Mouse (Mus musculus) liver, postnatal 0 days (tissue): ENCODE measurements around the gene Gcc1. TPM values are rescaled to one million over a fixed set of nuclear protein-coding genes. Genes with fewer than 3 reads are reported as not detected.

Experiments
- ATAC-seq: fragments of 200-750 bp; cut with Nextera tagmentation; 2 replicates; pipeline ENCODE4 v1.8.0; 2017; ENCODE audit warnings: mild to moderate bottlenecking, moderate library complexity
- DNase-seq: peaks from one replicate; pipeline ENCODE4 v3.0.0-alpha.2; 2016
- H3K27ac ChIP-seq: fragments of 300-500 bp; sonication (generic); 2 replicates; pipeline ENCODE4 v1.5.1; 2014; ENCODE audit warnings: antibody characterized with exemption, moderate library complexity, mild to moderate bottlenecking, low read depth
- H3K27me3 ChIP-seq: fragments of 300-500 bp; sonication (generic); 2 replicates; pipeline ENCODE4 v1.6.1; 2014; ENCODE audit warnings: low read length, control low read depth, mixed read lengths; ENCODE audit not compliant: insufficient read depth
- H3K36me3 ChIP-seq: fragments of 300-500 bp; sonication (generic); replicated peaks from 2 replicates; pipeline ENCODE4 v1.6.1; 2014; ENCODE audit warnings: mild to moderate bottlenecking, control low read depth, low read length, moderate library complexity, mixed read lengths; ENCODE audit not compliant: insufficient read depth
- H3K4me1 ChIP-seq: fragments of 300-500 bp; sonication (generic); 2 replicates; pipeline ENCODE4 v1.6.1; 2014; ENCODE audit warnings: antibody characterized with exemption, mild to moderate bottlenecking, control low read depth; ENCODE audit not compliant: insufficient read depth
- H3K4me2 ChIP-seq: fragments of 300-500 bp; sonication (generic); 2 replicates; pipeline ENCODE4 v1.6.1; 2014; ENCODE audit warnings: low read depth, mild to moderate bottlenecking, low read length, moderate library complexity, mixed read lengths
- H3K4me3 ChIP-seq: fragments of 300-500 bp; sonication (generic); 2 replicates; pipeline ENCODE4 v1.5.1; 2014; ENCODE audit warnings: low read depth, low read length
- H3K9ac ChIP-seq: fragments of 300-500 bp; sonication (generic); replicated peaks from 2 replicates; pipeline ENCODE4 v1.6.1; 2014; ENCODE audit warnings: mild to moderate bottlenecking, moderate library complexity
- H3K9me3 ChIP-seq: fragments of 300-500 bp; sonication (generic); 2 replicates; pipeline ENCODE4 v1.6.1; 2016; ENCODE audit warnings: mild to moderate bottlenecking, control low read depth, low read length, mixed read lengths
- CTCF ChIP-seq: sonication (generic); IDR thresholded peaks from 2 replicates; pipeline ENCODE4 v1.5.1; 2016; ENCODE audit warnings: antibody characterized with exemption, low read depth
- EP300 ChIP-seq: IDR thresholded peaks from 2 replicates; pipeline ENCODE4 v1.6.1; 2016; ENCODE audit warnings: antibody characterized with exemption, low read depth, mild to moderate bottlenecking
- WGBS: fragments of 180-500 bp; shearing (Covaris S2); extraction: QIAGEN DNeasy Blood & Tissue Kit; methylation state at CpG from one replicate; pipeline ENCODE4 v1.1.7; 2014; ENCODE audit not compliant: insufficient replicate concordance; 5-methylcytosine and 5-hydroxymethylcytosine counted together
- polyA plus RNA-seq: library from polyadenylated mRNA; unstranded; fragments of >200 nt; fragmentation: Nextera tagmentation; extraction: Ambion mirVana; gene quantifications from 2 replicates; pipeline ENCODE4 v1.2.1, GENCODE M21; 2015

Gcc1 gene
- polyA plus RNA-seq, 1 experiment from 2014 or later, result 2.9 TPM

- no peak for TF ChIP-seq EP300
- TF ChIP-seq CTCF, result no peak
- WGBS, result 67% methylated on average over 17 of the region's 17 CpGs
- no peaks in the 10 kb centered on the region for H3K9me3 ChIP-seq
- 0 out of 2 replicates have a peak overlapping the region, but pooled peaks have one; percentile 91 for H3K27ac ChIP-seq
- H3K4me2 ChIP-seq, result peak overlapping the region; percentile 93
- H3K4me1 ChIP-seq, result peaks cover 40% of the 10 kb centered on the region
- H3K36me3 ChIP-seq, result peaks cover 29% of the 10 kb centered on the region
- H3K27me3 ChIP-seq, result no peaks in the 10 kb centered on the region
- H3K4me3 ChIP-seq, result peak overlapping the region; percentile 73
- no peak for ATAC-seq
- DNase-seq, result no peak
- peak overlapping the region; percentile 81 for H3K9ac ChIP-seq
Measured at GRCm38 (mm10) chr6:28420361-28420760, 7.8 kb downstream of the Gcc1 start.

GRCm38 (mm10) chr6:28419673-28420072 is 8.5 kb downstream of the Gcc1 start:
- DNase-seq (no peak), ATAC-seq (no peak)
- H3K36me3 ChIP-seq, result peaks cover 32% of the 10 kb centered on the region
- H3K9me3 ChIP-seq, result no peaks in the 10 kb centered on the region
- H3K4me3 ChIP-seq, result 0 out of 2 replicates have a peak overlapping the region, but pooled peaks have one; percentile 73
- H3K4me2 ChIP-seq, result peak overlapping the region; percentile 93
- H3K27ac ChIP-seq, result no peak overlapping the region
- TF ChIP-seq CTCF, result no peak
- TF ChIP-seq EP300, result no peak
- H3K4me1 ChIP-seq, result peaks cover 34% of the 10 kb centered on the region
- no peaks in the 10 kb centered on the region for H3K27me3 ChIP-seq
- 45% methylated on average over 2 of the region's 2 CpGs for WGBS
- H3K9ac ChIP-seq, result 0 out of 2 replicates have a peak overlapping the region, but pooled peaks have one; percentile 17

- Histone ChIP-seq H3K4me3 (no peak overlapping the region), H3K36me3 (peaks cover 32% of the 10 kb centered on the region), H3K4me1 (peaks cover 33% of the 10 kb centered on the region), H3K27ac (no peak overlapping the region), H3K9me3 (no peaks in the 10 kb centered on the region), H3K4me2 (no peak overlapping the region), H3K27me3 (no peaks in the 10 kb centered on the region), H3K9ac (no peak overlapping the region)
- WGBS, result 71% methylated on average over 14 of the region's 14 CpGs
- no peak for TF ChIP-seq CTCF
- no peak for TF ChIP-seq EP300
- ATAC-seq (no peak), DNase-seq (peak; percentile 65)
Measured at GRCm38 (mm10) chr6:28418449-28418848, 9.7 kb downstream of the Gcc1 start.

- peaks cover 32% of the 10 kb centered on the region for H3K36me3 ChIP-seq
- H3K27me3 ChIP-seq, result no peaks in the 10 kb centered on the region
- no peak overlapping the region for H3K4me3 ChIP-seq
- ATAC-seq (no peak), DNase-seq (no peak)
- H3K9ac ChIP-seq, result no peak overlapping the region
- H3K9me3 ChIP-seq, result no peaks in the 10 kb centered on the region
- H3K27ac ChIP-seq, result no peak overlapping the region
- TF ChIP-seq CTCF (no peak), EP300 (no peak)
- peaks cover 26% of the 10 kb centered on the region for H3K4me1 ChIP-seq
- 79% methylated on average over 4 of the region's 4 CpGs for WGBS
- H3K4me2 ChIP-seq, result no peak overlapping the region
Measured at GRCm38 (mm10) chr6:28416981-28417380, 11.2 kb downstream of the Gcc1 start.

- TF ChIP-seq CTCF, result no peak
- TF ChIP-seq EP300, result no peak
- Histone ChIP-seq H3K27ac (no peak overlapping the region), H3K4me2 (no peak overlapping the region), H3K4me3 (no peak overlapping the region), H3K4me1 (no peaks in the 10 kb centered on the region), H3K36me3 (peaks cover 6% of the 10 kb centered on the region; the same call in 1 of the 2 replicates), H3K27me3 (no peaks in the 10 kb centered on the region), H3K9ac (no peak overlapping the region), H3K9me3 (no peaks in the 10 kb centered on the region)
- WGBS, result 64% methylated on average over 2 of the region's 2 CpGs
- ATAC-seq, result no peak
- DNase-seq, result no peak
Measured at GRCm38 (mm10) chr6:28411236-28411635, 17.0 kb downstream of the Gcc1 start.

GRCm38 (mm10) chr6:28410053-28410452 is 18.1 kb downstream of the Gcc1 start:
- no peak overlapping the region for H3K4me2 ChIP-seq
- H3K27me3 ChIP-seq, result no peaks in the 10 kb centered on the region
- H3K27ac ChIP-seq, result no peak overlapping the region
- no peaks in the 10 kb centered on the region for H3K4me1 ChIP-seq
- DNase-seq (peak; percentile 39), ATAC-seq (peak; percentile 27; the same call in 1 of the 2 replicates)
- TF ChIP-seq CTCF, result no peak
- peak; percentile 29; the same call in 1 of the 2 replicates for TF ChIP-seq EP300
- no peak overlapping the region for H3K9ac ChIP-seq
- H3K9me3 ChIP-seq, result no peaks in the 10 kb centered on the region
- 0 out of 2 replicates have a peak, but pooled peaks cover 3% of the 10 kb centered on the region for H3K36me3 ChIP-seq
- H3K4me3 ChIP-seq, result no peak overlapping the region
- WGBS, result 49% methylated on average over 9 of the region's 9 CpGs
